Mouse (Mus musculus) spleen, adult 2 months (tissue): ENCODE measurements around the gene Mfsd4b3. TPM values are rescaled to one million over a fixed set of nuclear protein-coding genes. Genes with fewer than 3 reads are reported as not detected.
A peak's percentile ranks its signal among the peaks of the same experiment; 100 is the strongest.
"Not testable (repeated sequence)": the region's sequence is repeated elsewhere in the genome, so short reads cannot be mapped to it uniquely, and the experiment has no call there.

Experiments
- DNase-seq, 2 experiments: peaks; one replicate each; pipeline versions ENCODE4 v3.0.0 to v3.0.0-alpha.2; 2012 to 2021; ENCODE audit warnings: low spot score in 2 of 2, low read depth in 1 of 2
- H3K27ac ChIP-seq: fragments of 200-500 bp; 2 replicates; pipeline ENCODE4 v1.5.1; 2012; ENCODE audit warnings: low read length, inconsistent platforms; ENCODE audit not compliant: insufficient read depth
- H3K27me3 ChIP-seq: fragments of 200-500 bp; 2 replicates; pipeline ENCODE4 v1.6.1; 2012; ENCODE audit warnings: mild to moderate bottlenecking, moderate library complexity, low read length, inconsistent platforms; ENCODE audit not compliant: control insufficient read depth, insufficient read depth
- H3K36me3 ChIP-seq: fragments of 200-500 bp; 2 replicates; pipeline ENCODE4 v1.6.1; 2012; ENCODE audit warnings: mild to moderate bottlenecking, low read length, inconsistent platforms; ENCODE audit not compliant: control insufficient read depth, insufficient read depth
- H3K4me1 ChIP-seq: fragments of 200-500 bp; 2 replicates; pipeline ENCODE4 v1.6.1; 2011; ENCODE audit warnings: inconsistent platforms; ENCODE audit not compliant: control insufficient read depth, insufficient read depth, insufficient read length
- H3K4me3 ChIP-seq: fragments of 200-500 bp; 2 replicates; pipeline ENCODE4 v1.5.1; 2011; ENCODE audit warnings: mild to moderate bottlenecking, inconsistent platforms; ENCODE audit not compliant: insufficient read depth, insufficient read length; ENCODE audit errors: extremely low read depth
- CTCF ChIP-seq: fragments of 200-500 bp; IDR thresholded peaks from 2 replicates; pipeline ENCODE4 v1.5.1; 2011; ENCODE audit warnings: mild to moderate bottlenecking, inconsistent platforms; ENCODE audit not compliant: insufficient read depth, insufficient read length, insufficient replicate concordance; ENCODE audit errors: extremely low read depth
- POLR2A ChIP-seq: fragments of 200-500 bp; IDR thresholded peaks from 2 replicates; pipeline ENCODE4 v1.6.1; 2011; ENCODE audit warnings: low read depth, low read length, inconsistent platforms
- WGBS: fragments of 180-500 bp; shearing (Covaris S2); methylation state at CpG from one replicate; pipeline ENCODE4 v1.1.7; 2018; 5-methylcytosine and 5-hydroxymethylcytosine counted together
- polyA plus RNA-seq: library from polyadenylated mRNA; depleted of rRNA; stranded (reverse); fragments of >200 nt; gene quantifications from 2 replicates; pipeline ENCODE4 v1.2.3, GENCODE M21; 2012; rRNA removed

The Mfsd4b3 gene
- polyA plus RNA-seq, result 0.05 and 0.06 TPM in 2 replicates

DNA sequence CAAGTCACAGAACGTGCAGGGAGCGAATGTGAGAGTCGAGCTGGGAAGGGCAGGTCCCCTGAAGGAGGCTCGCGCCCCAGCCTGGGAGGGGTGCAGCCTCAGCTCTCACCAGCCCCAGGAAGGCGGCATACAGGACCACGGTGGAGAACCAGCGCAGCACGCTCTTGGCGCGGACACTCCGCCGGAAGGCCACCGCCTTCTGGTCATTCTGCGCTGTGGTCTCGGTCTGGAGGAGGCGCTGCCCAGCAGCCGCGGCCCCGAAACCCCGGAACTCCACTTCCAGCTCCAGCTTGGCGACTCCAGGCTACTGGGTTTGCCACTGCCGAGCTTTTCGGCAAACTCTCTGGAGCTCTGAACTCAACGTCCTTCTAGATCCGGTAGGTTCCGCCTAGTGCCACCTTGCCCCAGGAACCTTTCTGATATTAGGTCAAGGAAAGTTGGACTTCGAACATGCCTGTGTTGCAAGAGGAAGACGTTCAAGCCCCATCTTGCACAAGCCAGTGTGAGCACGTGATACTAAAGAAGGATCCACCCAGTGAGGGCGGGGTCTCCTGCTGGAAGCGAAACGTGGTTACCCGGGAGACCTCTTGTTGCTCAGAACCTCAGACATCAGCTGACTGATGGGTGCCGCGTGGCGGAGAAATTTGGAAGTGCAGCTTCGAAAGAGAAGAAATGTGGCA, at the start of gene Mfsd4b3:
Gene Mfsd4b3, minus strand, starts transcription at position 393 of the 680 bp plus-strand sequence.
- TF ChIP-seq POLR2A (no peak), CTCF (peak; percentile 54; the same call in 1 of the 2 replicates)

DNA sequence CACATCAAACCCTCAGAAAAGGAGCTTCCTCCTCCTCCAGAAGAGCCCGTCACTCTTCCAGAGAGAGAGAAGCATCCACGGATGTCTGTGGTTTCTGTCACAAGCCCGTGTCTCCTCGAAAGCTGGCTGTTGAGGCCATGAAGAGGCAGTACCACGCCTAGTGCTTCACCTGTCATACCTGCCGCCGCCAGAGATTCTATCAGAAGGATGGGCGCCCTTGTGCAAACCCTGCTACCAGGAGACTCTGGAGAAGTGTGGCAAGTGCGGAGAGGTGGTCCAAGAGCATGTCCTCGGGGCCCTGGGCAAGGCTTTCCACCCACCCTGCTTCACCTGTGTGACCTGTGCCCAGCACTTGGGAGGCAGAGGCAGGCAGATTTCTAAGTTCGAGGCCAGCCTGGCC, 49.6 kb upstream of the Mfsd4b3 start:
- no peak for DNase-seq
- H3K36me3 ChIP-seq, result no peaks in the 10 kb centered on the region
- no peaks in the 10 kb centered on the region for H3K4me1 ChIP-seq
- no peak overlapping the region for H3K27ac ChIP-seq
- no peak for TF ChIP-seq POLR2A
- no peak for TF ChIP-seq CTCF
- no peaks in the 10 kb centered on the region for H3K27me3 ChIP-seq
- H3K4me3 ChIP-seq, result no peak overlapping the region
- 86% methylated on average over 11 of the region's 11 CpGs for WGBS

More for the DNA sequence above, at the start of gene Mfsd4b3:
- peaks cover 2% of the 10 kb centered on the region; the same call in 1 of the 2 replicates for H3K4me1 ChIP-seq
- under 1% methylated on average over 38 of the region's 38 CpGs for WGBS
- no peaks in the 10 kb centered on the region for H3K36me3 ChIP-seq
- peak within 1 kb of the TSS; percentile 32 for H3K27ac ChIP-seq
- H3K27me3 ChIP-seq, result no peaks in the 10 kb centered on the region; the same call in 1 of the 2 replicates
- peak; percentile 87 to 92 for DNase-seq
- H3K4me3 ChIP-seq, result peak within 1 kb of the TSS; percentile 58

DNA sequence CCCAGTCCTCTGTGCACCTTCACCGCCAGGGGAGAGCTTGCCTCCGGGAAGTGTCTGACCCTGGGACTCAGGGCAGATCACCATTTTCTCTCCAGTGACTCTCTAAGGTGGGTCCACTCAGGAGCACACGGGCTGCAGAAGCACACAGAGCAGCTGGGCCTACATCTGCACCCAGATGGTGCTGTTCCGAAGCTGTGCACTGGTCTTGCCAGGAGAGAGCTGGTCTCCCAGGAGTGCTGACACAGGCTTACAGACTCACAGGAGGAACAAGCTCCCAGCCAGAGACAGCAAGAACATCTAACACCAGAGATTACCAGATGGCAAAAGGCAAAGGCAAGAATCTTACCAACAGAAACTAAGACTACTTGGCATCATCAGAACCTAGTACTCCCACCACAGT, 48.9 kb upstream of the Mfsd4b3 start:
- not testable (repeated sequence) for H3K27ac ChIP-seq, H3K27me3 ChIP-seq, H3K36me3 ChIP-seq, H3K4me1 ChIP-seq, H3K4me3 ChIP-seq, DNase-seq
- WGBS, result 89% methylated on average over 4 of the region's 4 CpGs

DNA sequence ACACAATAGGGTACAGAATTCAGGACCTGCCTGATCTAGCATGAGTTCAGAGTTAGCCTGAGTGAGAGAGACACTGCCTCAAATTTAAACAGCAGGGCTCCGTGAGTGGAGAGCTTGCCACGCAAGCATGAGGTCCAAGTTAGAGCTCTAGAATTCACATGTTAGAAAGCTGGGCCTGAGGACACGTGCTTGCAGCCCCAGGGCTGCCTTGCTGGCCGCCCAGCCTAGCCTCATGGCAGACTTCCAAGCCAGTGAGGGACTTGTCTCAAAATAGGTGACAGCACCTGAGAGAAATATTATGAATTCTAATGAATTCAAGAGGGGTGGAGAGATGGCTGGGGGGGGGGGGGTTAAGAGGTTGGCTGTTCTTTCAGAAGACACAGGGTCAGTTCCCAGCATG, 48.0 kb upstream of the Mfsd4b3 start:
- DNase-seq, result no peak

DNA sequence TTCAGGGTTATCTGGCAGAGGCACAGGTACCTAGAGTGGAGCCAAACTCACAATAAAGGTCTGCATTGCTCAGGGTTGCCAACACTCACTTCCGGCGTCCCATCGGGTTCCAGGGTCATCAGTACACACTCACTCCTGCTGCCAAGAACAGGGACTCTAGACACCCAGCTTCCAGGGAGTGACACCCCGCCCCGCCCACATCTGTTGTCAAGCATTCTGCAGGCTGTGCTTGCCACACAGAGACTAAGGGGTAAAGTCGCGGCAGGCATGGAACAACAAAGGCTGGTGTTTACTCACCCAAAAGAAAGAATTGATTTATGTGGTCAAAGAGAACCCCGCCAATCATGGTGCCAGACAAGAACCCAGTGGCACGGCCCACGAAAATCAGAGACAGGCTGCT, 47.0 kb upstream of the Mfsd4b3 start:
- TF ChIP-seq POLR2A, result no peak
- no peak for TF ChIP-seq CTCF
- Histone ChIP-seq H3K4me3 (no peak overlapping the region), H3K36me3 (no peaks in the 10 kb centered on the region), H3K4me1 (no peaks in the 10 kb centered on the region), H3K27me3 (no peaks in the 10 kb centered on the region), H3K27ac (no peak overlapping the region)
- no peak for DNase-seq
- 78% methylated on average over 10 of the region's 10 CpGs for WGBS

More for the DNA sequence above, 48.0 kb upstream of the Mfsd4b3 start:
- Histone ChIP-seq H3K4me3 (no peak overlapping the region), H3K36me3 (no peaks in the 10 kb centered on the region), H3K27ac (no peak overlapping the region), H3K4me1 (no peaks in the 10 kb centered on the region), H3K27me3 (no peaks in the 10 kb centered on the region)
- TF ChIP-seq CTCF (no peak), POLR2A (no peak)
- WGBS, result 85% methylated on average over 4 of the region's 4 CpGs

DNA sequence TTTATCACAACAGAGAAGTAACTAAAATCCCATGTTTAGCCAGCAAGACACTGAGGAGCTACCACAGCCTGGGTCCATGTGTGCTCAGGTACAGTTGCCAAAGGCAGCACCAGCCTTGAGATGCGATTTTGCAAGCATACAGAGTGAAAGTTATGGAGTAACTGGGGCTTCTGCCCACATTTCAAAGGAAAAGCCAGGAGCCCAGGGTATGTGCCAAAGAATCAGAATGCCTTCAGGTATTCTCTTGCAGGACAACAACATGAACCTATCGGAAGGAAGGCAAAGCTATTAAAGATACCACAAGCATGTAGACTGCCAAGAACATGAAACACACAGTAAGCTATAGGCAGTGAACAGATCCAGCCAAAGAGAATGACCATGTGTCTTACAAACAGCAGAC, 40.8 kb upstream of the Mfsd4b3 start:
- TF ChIP-seq CTCF, result no peak
- no peak for TF ChIP-seq POLR2A
- Histone ChIP-seq H3K36me3 (no peaks in the 10 kb centered on the region), H3K27ac (no peak overlapping the region), H3K4me3 (no peak overlapping the region), H3K27me3 (no peaks in the 10 kb centered on the region), H3K4me1 (no peaks in the 10 kb centered on the region)
- 88% methylated on average over 2 of the region's 2 CpGs for WGBS
- no peak for DNase-seq

DNA sequence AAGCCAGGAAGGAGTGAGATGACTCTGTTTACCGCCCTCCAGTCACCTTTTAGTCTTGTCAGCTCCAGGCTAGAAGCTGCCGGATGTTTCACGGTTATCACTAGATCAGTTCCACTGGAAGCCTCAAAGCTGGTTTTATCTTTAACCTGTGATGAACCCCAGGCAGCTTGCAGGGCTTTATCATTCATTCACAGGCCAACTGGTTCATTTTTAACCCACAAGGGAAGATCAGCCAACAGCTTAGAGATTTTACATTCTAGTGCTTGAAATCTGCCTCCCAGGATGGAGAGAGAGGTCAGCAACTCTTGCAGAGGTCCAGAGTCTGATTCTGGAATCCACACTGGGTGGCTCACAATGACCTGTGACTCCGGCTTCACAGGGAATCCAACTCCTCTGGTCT, 31.2 kb upstream of the Mfsd4b3 start:
- H3K27ac ChIP-seq, result no peak overlapping the region; the same call in 1 of the 2 replicates
- no peaks in the 10 kb centered on the region for H3K4me1 ChIP-seq
- peak in 1 of 2 experiments; percentile 3 for DNase-seq
- no peaks in the 10 kb centered on the region for H3K36me3 ChIP-seq
- H3K4me3 ChIP-seq, result no peak overlapping the region
- 73% methylated on average over 4 of the region's 4 CpGs for WGBS
- no peaks in the 10 kb centered on the region for H3K27me3 ChIP-seq
- no peak for TF ChIP-seq CTCF
- no peak for TF ChIP-seq POLR2A
